Mouse (Mus musculus) neutrophil, adult 5-6 weeks (primary cell): ENCODE data around the gene Nxpe4. TPM values are rescaled to one million over a fixed set of nuclear protein-coding genes. Genes with fewer than 3 reads are reported as not detected.
"Not testable (repeated sequence)": the region's sequence is repeated elsewhere in the genome, so short reads cannot be mapped to it uniquely, and the experiment has no call there.

Experiments used
- ATAC-seq: fragments of 151-379, 151-347 bp; 2 replicates; pipeline ENCODE4 v1.8.0; 2017; ENCODE audit warnings: mild to moderate bottlenecking, moderate TSS enrichment; ENCODE audit not compliant: insufficient number of reproducible peaks, poor library complexity, low FRiP score, severe bottlenecking; ENCODE audit errors: extremely low read depth
- total RNA-seq: library from RNA; stranded (forward); fragments of 200-1000 nt; gene quantifications from 2 replicates; pipeline ENCODE4 v1.2.3, GENCODE M21; 2017

Nxpe4 gene
- total RNA-seq, 1 experiment from 2014 or later, result 5.7 TPM

DNA sequence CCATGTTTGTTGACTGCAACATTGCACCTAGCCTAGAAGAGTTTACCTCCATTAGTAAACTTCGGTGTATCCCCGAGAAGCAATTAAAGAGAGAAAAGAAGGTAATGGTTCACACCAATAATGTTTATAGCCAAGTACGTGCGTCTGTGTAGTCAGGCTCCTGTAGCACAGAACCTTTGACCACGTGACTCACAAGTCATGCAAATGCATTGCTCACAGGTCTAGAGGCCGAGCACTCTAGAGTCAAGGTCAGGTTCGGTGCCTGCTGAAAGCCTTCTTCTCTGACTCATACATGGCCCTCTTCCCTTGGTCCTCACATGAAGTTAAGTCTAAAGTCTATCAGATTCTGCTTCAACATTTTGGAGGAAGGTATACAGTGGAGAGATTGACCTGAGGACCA, 137.2 kb downstream of the Nxpe4 start:
- ATAC-seq, result no peak

DNA sequence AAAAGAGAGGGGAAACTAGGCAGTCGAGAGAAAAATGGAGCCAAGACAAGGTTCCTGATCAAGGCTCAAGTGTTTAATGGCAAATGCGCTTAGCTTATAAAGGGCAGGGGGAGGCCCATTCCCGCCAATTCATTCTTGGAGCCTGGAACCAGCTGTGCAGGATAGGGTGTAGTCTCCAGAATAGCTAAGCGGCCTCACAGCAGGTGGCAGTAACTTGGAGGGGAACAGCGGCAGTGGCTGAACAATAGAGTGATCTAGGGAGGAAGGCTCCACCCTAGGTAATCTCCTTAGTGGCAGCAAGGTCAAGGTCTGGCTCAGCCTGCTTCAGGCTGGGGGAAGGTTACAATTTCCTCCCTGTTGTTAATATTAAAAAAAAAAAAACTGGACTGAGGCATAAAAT, 141.7 kb downstream of the Nxpe4 start:
- not testable (repeated sequence) for ATAC-seq

DNA sequence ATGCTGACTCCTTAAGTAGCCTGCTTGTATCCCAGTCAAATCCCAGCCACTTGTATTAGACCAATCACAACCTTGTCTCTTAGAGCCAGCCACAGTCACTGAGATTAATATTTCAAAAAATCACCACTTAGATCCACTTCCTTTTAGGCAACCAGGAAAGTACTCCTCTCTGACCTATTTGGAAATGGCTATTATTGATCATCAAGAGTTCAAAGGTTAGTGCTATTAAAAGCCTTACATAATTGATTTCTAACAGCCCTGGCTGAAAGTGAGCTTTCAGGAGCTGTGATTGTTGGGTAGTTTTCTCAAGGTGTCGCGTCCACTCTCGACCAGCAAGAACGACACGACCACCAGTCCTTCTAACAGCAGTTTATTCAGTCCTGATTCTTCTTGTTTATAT, 149.4 kb downstream of the Nxpe4 start:
- ATAC-seq, result no peak

DNA sequence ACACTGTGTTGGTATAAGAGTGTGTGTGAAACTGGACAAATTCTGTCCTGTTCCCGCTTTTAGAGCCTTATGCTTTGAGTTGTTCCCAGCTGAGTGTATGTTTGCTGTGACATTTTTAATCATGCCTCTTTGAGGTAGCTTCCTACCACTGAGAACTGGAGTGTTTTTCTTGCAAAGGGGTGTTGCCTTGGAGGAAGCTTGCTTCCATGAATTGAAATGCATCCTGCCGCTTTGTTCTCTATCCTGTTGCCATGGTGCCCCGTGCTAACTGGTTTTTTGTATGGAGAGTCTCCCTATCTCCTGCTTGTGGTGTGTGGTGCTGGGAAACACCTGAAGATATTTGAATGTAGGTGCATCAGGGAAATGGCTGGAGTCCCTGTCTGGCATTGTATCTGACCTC, 152.4 kb downstream of the Nxpe4 start:
- no peak for ATAC-seq

GRCm38 (mm10) chr9:48315825-48316224, 154.0 kb downstream of the Nxpe4 start:
- no peak for ATAC-seq

- no peak for ATAC-seq
Measured at GRCm38 (mm10) chr9:48326338-48326737, 164.5 kb downstream of the Nxpe4 start.

GRCm38 (mm10) chr9:48329597-48329996, 167.8 kb downstream of the Nxpe4 start:
- ATAC-seq, result no peak

GRCm38 (mm10) chr9:48338783-48339455, 177.1 kb downstream of the Nxpe4 start:
- ATAC-seq, result no peak

GRCm38 (mm10) chr9:48339563-48339962, 177.7 kb downstream of the Nxpe4 start:
- ATAC-seq, result no peak

- ATAC-seq, result no peak
Measured at GRCm38 (mm10) chr9:48340708-48341380, 179.0 kb downstream of the Nxpe4 start.

DNA sequence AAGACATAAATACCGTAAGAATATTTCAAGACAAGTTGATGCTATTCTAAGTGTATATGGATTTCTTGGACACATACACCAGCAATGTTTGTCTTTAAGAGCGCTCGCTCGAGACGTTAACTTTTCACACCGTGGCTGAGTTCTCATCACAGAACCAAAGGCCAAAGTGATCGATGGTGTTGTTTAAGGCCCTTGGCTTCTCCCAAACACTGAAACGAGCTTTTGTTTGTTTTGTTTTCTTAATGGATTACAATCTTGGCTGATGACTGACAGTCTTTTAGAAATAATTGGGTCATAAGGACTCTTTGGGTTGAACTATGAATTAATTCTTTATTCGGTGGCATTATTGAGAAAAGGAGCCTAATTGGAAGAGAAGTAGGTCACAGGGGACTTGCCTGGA, 183.6 kb downstream of the Nxpe4 start:
- ATAC-seq, result no peak

- no peak for ATAC-seq
Measured at GRCm38 (mm10) chr9:48345866-48346265, 184.0 kb downstream of the Nxpe4 start.

GRCm38 (mm10) chr9:48353148-48353698, 191.4 kb downstream of the Nxpe4 start, which contains the start of gene Nxpe2:
Gene Nxpe2, minus strand, starts transcription at chr9:48353454.
- ATAC-seq, result no peak

GRCm38 (mm10) chr9:48354122-48354521, 192.3 kb downstream of the Nxpe4 start:
- no peak for ATAC-seq

DNA sequence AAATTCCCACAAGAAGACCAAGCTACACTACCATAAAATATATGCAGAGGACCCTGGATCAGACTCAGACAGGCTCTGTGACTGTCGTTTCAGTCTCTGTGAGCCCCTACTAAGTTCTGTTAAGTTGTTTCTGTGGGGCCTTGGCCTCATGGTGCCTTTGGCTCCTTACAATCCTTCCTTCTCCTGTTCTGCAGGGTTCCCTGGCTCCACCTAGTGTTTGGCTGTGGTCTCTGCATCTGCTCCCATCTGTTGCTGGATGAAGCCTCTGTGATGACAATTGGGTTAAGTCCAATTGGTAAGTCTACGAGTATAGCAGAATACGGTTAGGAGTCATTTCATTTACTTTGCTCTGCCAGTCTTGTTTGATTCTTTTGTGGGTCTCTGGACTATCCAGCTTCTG, 193.0 kb downstream of the Nxpe4 start:
- peak; percentile 39; the same call in 1 of the 2 replicates for ATAC-seq

DNA sequence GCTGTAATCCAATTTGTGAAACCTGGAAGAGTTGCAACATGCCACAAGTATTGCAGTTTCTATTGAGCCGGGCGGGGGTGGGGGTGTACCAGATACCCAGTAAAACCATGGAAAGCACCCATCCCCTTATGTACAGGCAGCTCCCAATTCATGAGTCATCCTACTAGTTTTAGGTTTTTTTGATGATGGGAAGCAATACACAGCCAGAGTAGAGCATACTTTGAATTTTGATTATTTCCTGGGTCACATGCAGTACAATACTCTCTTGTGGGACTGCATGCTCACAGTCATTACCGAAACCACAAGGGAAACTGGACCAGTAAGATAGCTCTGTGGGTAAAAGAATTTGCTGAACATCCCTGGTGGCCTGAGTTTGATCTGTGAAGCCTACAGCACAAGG, 195.3 kb downstream of the Nxpe4 start:
- ATAC-seq, result no peak

DNA sequence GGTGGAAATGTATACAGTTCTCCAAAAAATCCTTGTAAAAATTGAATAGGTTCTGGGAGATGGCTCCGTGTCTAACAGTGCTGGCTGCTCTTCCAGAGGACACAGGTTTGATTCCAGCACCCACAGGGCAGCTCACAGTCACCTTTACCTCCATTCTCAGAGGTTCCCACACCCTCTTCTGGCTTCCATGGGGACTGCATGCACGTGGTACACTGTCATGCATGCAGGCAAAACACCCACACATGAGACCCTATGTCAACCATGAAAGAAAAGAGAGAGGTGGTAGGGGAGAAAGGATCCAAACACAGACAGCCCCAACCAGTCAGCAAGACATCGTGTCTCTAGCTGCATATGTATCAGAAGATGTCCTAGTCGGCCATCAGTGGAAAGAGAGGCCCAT, 199.0 kb downstream of the Nxpe4 start:
- no peak for ATAC-seq

- no peak for ATAC-seq
Measured at GRCm38 (mm10) chr9:48361815-48362631, 200.2 kb downstream of the Nxpe4 start.

GRCm38 (mm10) chr9:48362743-48363142, 200.9 kb downstream of the Nxpe4 start:
- no peak for ATAC-seq
